Mouse (Mus musculus) cerebellum, postnatal 10 days (tissue): Measurements from ENCODE around the gene Gm2916.
"Not testable (repeated sequence)": the region's sequence is repeated elsewhere in the genome, so short reads cannot be mapped to it uniquely, and the experiment has no call there.

Experiments
- DNase-seq, 2 experiments: peaks; one replicate each; pipeline ENCODE4 v3.0.0; 2021; ENCODE audit warnings: mixed read lengths in 2 of 2

Gene Gm2916

GRCm38 (mm10) chr14:3883872-3884271 is at the start of gene Gm2916:
Gm2916 (plus strand) TSS chr14:3884172.
- not testable (repeated sequence) for DNase-seq

DNA sequence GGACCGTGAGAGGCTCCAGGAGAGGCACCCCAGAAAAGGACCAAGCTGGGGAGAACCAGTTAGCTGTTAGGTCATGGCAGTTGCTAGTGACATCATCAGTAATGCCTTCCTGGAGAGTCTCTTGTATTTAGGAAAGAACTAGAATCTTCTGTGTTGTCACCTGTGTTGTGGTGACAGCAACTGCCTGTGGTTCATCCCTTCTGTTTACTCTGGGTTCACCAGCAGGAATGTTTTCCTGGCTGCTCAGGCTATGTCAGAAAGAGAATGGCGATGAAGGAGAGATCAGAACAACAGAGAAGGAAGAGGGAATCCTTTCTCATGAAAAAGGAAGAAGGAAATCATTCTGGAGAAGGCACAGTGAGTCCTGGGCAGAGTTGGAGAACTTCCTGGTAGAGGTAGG is 38.0 kb upstream of the Gm2916 start, which contains the start of gene Gm3033:
Gene Gm3033, plus strand, starts transcription at position 301 of the 400 bp plus-strand sequence.
- DNase-seq = not testable (repeated sequence)

GRCm38 (mm10) chr14:3931456-3931855 is 47.5 kb downstream of the Gm2916 start, which contains the start of gene Gm3029:
Gm3029 (plus strand) TSS chr14:3931756.
- not testable (repeated sequence) for DNase-seq

DNA sequence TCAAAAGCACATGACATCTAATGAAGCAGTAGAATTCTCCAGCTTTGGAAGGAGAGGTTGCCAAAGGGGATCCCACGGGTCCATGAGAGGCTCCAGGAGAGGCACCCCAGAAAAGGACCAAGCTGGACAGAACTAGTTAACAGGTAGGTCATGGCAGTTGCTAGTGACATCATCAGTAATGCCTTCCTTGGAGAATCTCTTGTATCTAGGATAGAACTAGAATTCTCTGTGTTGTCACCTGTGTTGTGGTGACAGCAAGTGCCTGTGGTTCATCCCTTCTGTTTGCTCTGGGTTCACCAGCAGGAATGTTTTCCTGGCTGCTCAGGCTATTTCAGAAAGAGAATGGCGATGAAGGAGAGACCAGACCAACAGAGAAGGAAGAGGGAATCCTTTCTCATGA is 79.3 kb downstream of the Gm2916 start, which contains the start of gene Gm3095:
Gene Gm3095, plus strand, starts transcription at position 301 of the 400 bp plus-strand sequence.
- DNase-seq = not testable (repeated sequence)
